Mouse (Mus musculus) cortical plate, adult 2 months (tissue): ENCODE results near the gene Gm20441. TPM values are rescaled to one million over a fixed set of nuclear protein-coding genes. Genes with fewer than 3 reads are reported as not detected.

Source experiments
- H3K27ac ChIP-seq: fragments of 200-500 bp; 2 replicates; pipeline ENCODE4 v1.5.1; 2012; ENCODE audit warnings: low read length, control low read depth, inconsistent platforms; ENCODE audit not compliant: insufficient read depth
- H3K4me1 ChIP-seq: fragments of 200-500 bp; 2 replicates; pipeline ENCODE4 v1.6.1; 2011; ENCODE audit warnings: low read length; ENCODE audit not compliant: control insufficient read depth, insufficient read depth
- H3K4me3 ChIP-seq: fragments of 200-500 bp; 2 replicates; pipeline ENCODE4 v1.5.1; 2011; ENCODE audit warnings: mild to moderate bottlenecking, low read length, control low read depth; ENCODE audit not compliant: insufficient read depth
- CTCF ChIP-seq: fragments of 200-500 bp; IDR thresholded peaks from 2 replicates; pipeline ENCODE4 v1.5.1; 2011; ENCODE audit warnings: mild to moderate bottlenecking, control low read depth, low read length; ENCODE audit not compliant: insufficient read depth; ENCODE audit errors: extremely low read depth
- POLR2A ChIP-seq: fragments of 200-500 bp; IDR thresholded peaks from 2 replicates; pipeline ENCODE4 v1.6.1; 2011; ENCODE audit warnings: mild to moderate bottlenecking, low read length, control low read depth; ENCODE audit not compliant: insufficient read depth; ENCODE audit errors: extremely low read depth
- polyA plus RNA-seq: library from polyadenylated mRNA; depleted of rRNA; stranded (reverse); fragments of >200 nt; gene quantifications from 2 replicates; pipeline ENCODE4 v1.2.3, GENCODE M21; 2012; rRNA removed

The Gm20441 gene
- not detected in 2 replicates for polyA plus RNA-seq

- Histone ChIP-seq H3K4me1 (no peaks in the 10 kb centered on the region), H3K4me3 (peak within 1 kb of the TSS; percentile 34), H3K27ac (no peak within 1 kb of the TSS)
- no peak for TF ChIP-seq POLR2A
- no peak for TF ChIP-seq CTCF
Measured at GRCm38 (mm10) chr10:75780769-75781578, at the start of gene Gm20441, which contains the start of gene Gstt3. Gene Gm20441, minus strand, starts transcription at chr10:75780954. Gene Gstt3, minus strand, starts transcription at chr10:75781414.

GRCm38 (mm10) chr10:75830275-75830670 is 49.5 kb upstream of the Gm20441 start:
- Histone ChIP-seq H3K4me3 (no peak overlapping the region), H3K27ac (no peak overlapping the region), H3K4me1 (no peaks in the 10 kb centered on the region)
- TF ChIP-seq CTCF (no peak), POLR2A (no peak)

- H3K4me1 ChIP-seq = no peaks in the 10 kb centered on the region
- TF ChIP-seq POLR2A = no peak
- TF ChIP-seq CTCF = no peak
- H3K27ac ChIP-seq = no peak overlapping the region
- no peak overlapping the region for H3K4me3 ChIP-seq
Measured at GRCm38 (mm10) chr10:75829529-75830274, 48.9 kb upstream of the Gm20441 start.

DNA sequence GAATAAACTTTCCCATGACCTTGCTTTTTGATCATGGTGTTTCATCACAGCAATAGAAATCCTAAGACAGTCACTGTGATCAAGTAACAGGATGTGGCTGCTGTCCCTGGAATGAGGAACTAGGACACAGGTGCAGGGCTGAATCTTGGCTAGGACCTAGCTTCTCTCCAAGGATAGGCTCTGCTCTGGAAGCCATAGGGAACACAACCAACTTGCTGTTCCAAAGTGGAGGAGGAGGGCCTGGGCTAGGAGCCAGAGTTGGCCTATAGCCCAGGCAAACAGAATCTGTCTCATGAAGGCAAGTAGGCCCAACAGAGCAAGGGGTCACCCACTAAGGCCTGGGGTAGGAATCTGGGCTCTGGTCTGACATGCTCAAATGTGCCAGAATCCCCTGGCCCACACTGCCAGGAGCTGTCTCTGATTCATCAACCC is 47.8 kb upstream of the Gm20441 start:
- Histone ChIP-seq H3K27ac (no peak overlapping the region), H3K4me3 (no peak overlapping the region), H3K4me1 (no peaks in the 10 kb centered on the region)
- TF ChIP-seq POLR2A (no peak), CTCF (no peak)

DNA sequence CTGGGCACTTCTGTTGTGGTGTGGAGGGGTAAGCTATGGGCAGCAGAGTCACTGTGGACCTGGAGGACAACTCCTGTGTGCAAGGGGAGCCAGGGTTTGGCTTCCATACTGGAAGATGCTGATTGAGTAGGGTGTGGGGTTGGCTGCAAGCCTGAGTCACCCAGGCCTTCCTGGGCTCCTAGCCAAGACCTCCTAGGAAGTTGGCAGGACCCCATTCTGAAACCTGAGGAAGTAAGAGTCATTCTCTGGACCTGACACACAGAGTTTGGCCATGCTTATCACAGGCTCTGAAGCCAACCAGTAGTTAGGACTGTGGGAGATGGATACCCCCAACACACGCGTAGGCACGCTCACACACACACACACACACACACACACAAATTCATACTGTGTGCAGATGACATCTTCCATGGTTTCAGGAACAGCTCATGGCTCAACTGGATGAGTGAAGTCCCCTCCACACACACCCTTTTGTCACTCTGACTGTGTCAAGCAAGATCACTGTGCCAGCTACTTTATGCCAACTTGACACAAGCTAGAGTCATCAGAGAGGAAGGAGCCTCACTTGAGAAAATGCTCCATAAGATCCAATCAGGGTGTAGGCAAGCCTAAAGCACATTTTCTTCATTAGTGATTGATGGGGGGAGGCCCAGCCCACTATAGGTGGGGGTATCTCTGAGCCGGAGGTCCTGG is 47.1 kb upstream of the Gm20441 start:
- H3K4me1 ChIP-seq = no peaks in the 10 kb centered on the region
- no peak overlapping the region for H3K4me3 ChIP-seq
- TF ChIP-seq POLR2A = no peak
- no peak for TF ChIP-seq CTCF

DNA sequence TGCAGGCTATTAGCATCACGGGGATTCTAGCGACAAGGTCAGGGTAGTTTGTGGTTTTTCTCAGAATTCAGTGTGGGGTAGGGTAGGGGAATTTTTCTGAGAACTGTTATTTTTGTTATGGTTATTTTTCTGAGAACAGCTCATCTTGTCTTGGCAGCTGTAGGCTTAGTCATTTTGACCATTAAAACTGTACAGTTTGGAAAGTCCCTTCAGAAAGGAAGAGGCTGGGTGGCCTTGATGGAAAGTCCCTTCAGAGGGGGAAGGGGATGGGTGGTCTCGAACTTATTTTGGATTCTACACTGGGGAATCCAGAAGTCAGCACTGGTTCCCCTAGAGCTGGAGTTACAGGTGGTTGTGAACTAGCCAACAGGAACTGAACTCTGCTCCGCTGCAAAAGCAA is 43.8 kb upstream of the Gm20441 start:
- Histone ChIP-seq H3K4me3 (no peak overlapping the region), H3K27ac (no peak overlapping the region), H3K4me1 (no peaks in the 10 kb centered on the region)
- no peak for TF ChIP-seq CTCF
- TF ChIP-seq POLR2A = no peak

More for the DNA sequence above, 47.1 kb upstream of the Gm20441 start:
- H3K27ac ChIP-seq = no peak overlapping the region

GRCm38 (mm10) chr10:75823782-75824181 is 43.0 kb upstream of the Gm20441 start:
- Histone ChIP-seq H3K27ac (no peak overlapping the region), H3K4me1 (no peaks in the 10 kb centered on the region), H3K4me3 (no peak overlapping the region)
- no peak for TF ChIP-seq POLR2A
- TF ChIP-seq CTCF = no peak

DNA sequence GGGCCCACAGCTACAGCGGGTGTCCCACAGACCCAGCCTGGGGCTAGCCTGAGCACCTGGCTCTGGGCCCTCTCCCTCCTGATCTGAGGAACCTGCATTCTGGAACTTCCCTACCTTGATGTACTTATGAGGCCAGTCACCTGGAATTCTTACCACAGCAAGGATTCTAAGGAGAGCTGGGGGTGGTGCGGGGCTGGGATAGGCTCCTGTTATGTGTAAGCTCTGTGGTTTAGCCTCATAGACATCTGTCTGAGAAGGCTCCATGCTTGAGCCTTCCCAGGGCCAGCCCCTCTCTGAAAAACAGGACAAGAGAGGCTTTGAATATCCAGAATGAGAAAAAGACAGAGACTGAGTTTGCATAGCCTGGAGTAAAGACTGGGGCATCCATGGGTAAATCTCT is 41.7 kb upstream of the Gm20441 start, which contains the start of gene Gstt4:
Gene Gstt4 (minus strand): TSS at position 101 of the 400 bp plus-strand sequence.
- TF ChIP-seq POLR2A (no peak), CTCF (no peak)
- Histone ChIP-seq H3K4me1 (no peaks in the 10 kb centered on the region), H3K4me3 (no peak within 1 kb of the TSS), H3K27ac (no peak within 1 kb of the TSS)

DNA sequence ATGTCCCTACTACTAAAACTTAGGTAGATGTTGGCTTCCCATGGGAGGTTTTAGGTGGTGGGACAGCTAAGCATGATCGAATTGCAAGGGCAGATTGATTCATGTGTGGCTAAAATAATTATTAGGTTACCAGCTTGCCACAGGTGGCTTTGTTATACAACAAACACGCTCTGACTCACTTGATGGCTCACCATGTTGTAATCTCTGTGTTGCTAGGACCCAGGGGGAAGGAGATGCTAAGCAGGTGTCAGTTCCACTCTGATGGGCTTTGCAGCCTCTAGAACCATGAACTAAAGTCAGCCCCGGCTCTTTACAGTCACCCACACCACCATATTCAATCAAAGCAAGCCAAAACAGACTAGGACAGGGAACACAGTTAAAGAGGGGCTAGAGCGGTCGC is 39.1 kb upstream of the Gm20441 start:
- Histone ChIP-seq H3K4me3 (no peak overlapping the region), H3K27ac (no peak overlapping the region), H3K4me1 (no peaks in the 10 kb centered on the region)
- no peak for TF ChIP-seq POLR2A
- no peak for TF ChIP-seq CTCF

DNA sequence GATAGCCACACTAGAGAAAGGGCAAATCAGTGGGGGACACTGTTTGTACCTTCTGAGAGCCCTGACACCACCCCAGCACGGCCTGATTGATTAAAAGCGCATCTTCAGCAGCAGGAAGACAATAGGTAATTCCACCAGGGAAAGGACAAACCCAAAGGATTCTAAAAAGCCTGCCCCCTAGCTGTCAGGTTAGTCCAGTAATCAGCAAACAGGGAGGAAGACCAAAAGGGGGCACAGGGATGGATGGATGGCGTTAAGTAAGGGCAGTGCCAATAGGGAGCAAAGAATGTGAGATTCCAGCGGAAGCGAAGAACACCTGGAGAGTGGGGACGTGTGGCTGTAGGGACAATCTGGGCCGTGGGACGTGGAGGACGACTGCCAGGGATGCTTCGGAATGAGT is 37.9 kb upstream of the Gm20441 start:
- Histone ChIP-seq H3K27ac (no peak overlapping the region), H3K4me1 (no peaks in the 10 kb centered on the region), H3K4me3 (no peak overlapping the region)
- no peak for TF ChIP-seq CTCF
- no peak for TF ChIP-seq POLR2A
